Mouse (Mus musculus) splenic B cell, adult 2 months (primary cell): ENCODE data around the gene Dennd1b.
A peak's percentile ranks its signal among the peaks of the same experiment; 100 is the strongest.

Experiments
- DNase-seq: peaks from one replicate; pipeline ENCODE4 v3.0.0-alpha.2; 2011; ENCODE audit warnings: low read depth, low spot score
- H3K27me3 ChIP-seq: 2 replicates; pipeline ENCODE4 v1.6.1; 2012; ENCODE audit warnings: mild to moderate bottlenecking, low read length, moderate library complexity, mixed read lengths; ENCODE audit not compliant: control insufficient read depth, poor library complexity, insufficient read depth, severe bottlenecking
- H3K36me3 ChIP-seq: 2 replicates; pipeline ENCODE4 v1.6.1; 2012; ENCODE audit warnings: mild to moderate bottlenecking, low read length, moderate library complexity, mixed read lengths; ENCODE audit not compliant: control insufficient read depth, poor library complexity, insufficient read depth, severe bottlenecking

The Dennd1b gene

DNA sequence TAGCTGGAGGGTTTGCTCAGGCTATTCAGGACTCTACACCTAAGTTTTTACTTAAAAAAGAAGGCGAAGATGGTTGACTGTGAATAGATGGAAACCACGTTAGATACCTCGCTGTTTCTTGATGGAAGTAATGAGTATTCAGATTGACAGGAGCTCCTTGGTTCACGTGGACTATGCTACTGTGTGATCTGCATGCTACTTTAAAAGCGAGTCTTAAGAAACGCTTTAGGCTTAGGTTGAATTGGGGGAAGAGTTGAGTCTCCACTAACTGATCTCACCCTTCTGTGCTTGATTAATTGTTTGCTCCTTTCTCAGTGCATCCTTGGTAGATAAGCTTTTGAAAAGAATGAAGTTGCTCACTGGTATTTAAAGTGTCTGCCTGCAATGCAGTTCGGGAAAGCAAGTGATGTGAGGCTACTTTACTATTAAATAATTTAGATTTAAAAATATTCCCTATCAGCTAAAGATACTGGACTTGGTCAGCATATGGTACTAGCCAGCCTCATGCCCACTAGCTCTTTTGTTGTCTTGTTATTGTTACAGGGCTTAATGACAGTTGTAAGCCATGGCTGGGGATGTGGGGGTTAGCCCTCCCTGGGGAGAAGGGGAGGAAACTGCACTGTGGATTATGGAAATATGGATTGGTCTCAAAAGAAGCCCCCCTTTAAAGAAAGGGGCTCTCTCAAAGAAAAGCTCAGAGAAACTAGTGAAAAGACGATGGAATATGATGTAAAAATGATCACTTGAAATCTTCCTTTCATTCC lies 62.8 kb downstream of the Dennd1b start:
- DNase-seq, result no peak
- no peaks in the 10 kb centered on the region for H3K36me3 ChIP-seq
- H3K27me3 ChIP-seq, result no peaks in the 10 kb centered on the region

DNA sequence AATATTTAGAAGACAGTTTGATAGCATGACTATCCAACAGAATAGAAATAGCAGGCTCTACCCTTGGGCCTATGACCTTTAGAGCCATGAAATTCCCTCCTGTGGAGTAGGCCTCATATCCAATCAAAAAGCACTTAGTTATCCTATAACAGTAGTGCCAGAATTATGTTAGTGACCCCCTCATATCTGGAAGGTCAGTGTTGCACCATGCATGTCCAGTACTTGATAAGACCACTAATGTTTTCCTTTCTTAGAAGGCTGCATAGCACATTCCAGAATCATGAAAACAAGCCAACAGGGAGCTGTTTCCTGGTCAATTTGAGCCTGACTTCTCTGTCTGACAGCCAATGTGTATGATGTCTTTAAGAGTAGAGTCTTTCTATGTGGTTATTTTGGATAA lies 66.3 kb downstream of the Dennd1b start:
- H3K27me3 ChIP-seq, result no peaks in the 10 kb centered on the region
- H3K36me3 ChIP-seq, result no peaks in the 10 kb centered on the region
- no peak for DNase-seq

DNA sequence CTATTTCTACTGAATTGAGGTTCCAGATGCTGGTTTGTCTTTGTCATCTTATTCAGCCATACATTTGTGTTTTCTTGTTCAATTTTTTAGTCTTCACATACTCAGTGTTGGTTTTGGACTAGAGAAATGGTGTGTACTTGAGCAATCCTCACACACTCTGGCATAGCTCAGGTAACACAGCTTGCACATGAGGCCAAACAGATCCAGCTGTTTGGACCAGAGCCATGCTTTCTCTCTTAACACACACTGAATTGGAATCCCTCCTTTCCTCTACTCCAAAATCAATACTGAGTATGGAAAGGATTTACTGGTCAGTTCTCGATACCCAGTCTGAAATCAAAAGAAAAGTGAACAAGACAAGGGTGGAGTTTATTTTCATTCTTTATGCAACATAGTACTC lies 69.2 kb downstream of the Dennd1b start:
- DNase-seq, result no peak

GRCm38 (mm10) chr1:139035141-139035540 lies 71.9 kb downstream of the Dennd1b start:
- DNase-seq, result peak; percentile 59
- no peaks in the 10 kb centered on the region for H3K36me3 ChIP-seq
- H3K27me3 ChIP-seq, result no peaks in the 10 kb centered on the region

More for the DNA sequence above, 69.2 kb downstream of the Dennd1b start:
- Histone ChIP-seq H3K27me3 (no peaks in the 10 kb centered on the region), H3K36me3 (no peaks in the 10 kb centered on the region)

- peak; percentile 63 for DNase-seq
- H3K36me3 ChIP-seq, result no peaks in the 10 kb centered on the region
- no peaks in the 10 kb centered on the region for H3K27me3 ChIP-seq
Measured at GRCm38 (mm10) chr1:139036302-139036701, 73.1 kb downstream of the Dennd1b start.

DNA sequence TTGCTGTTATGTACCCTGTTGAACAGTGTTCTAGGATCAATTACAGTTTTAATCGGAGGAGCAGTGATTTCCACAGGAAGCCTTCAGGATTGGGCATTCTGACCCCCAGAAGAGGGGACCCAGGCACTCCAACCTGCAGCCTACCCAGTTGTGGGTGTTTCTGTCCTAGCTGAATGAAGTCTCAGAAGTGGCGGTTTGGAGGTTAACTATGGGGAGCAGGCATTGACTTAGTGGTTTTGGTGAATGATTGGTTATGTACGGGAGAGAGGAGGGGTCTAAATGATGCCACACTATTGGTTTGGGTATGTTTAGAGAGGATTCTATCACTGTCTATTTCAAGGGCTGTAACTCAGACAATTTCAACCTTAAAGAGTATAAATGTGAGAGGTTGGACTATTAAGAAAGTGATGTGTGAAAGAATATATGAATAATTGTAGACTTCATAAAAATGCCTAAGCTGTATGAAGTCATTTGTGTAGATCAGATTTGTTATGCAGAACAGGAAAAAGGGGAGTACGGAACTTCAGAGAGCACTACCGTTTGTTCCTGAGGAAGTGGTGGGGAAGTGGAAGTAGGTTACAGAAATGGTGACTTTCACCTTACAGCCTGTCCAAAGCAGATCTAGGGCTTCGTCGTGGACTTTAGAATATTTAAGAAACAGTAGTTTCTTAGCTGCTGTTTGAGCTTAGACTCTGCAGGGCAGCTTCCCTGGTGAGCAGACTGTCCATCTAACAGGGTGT lies 73.7 kb downstream of the Dennd1b start:
- DNase-seq, result peak; percentile 69
- no peaks in the 10 kb centered on the region for H3K27me3 ChIP-seq

GRCm38 (mm10) chr1:139038074-139038473 lies 74.8 kb downstream of the Dennd1b start:
- Histone ChIP-seq H3K36me3 (0 out of 2 replicates have a peak, but pooled peaks cover under 1% of the 10 kb centered on the region), H3K27me3 (no peaks in the 10 kb centered on the region)
- DNase-seq, result no peak

More for the DNA sequence above, 73.7 kb downstream of the Dennd1b start:
- no peaks in the 10 kb centered on the region for H3K36me3 ChIP-seq

- Histone ChIP-seq H3K36me3 (0 out of 2 replicates have a peak, but pooled peaks cover 2% of the 10 kb centered on the region), H3K27me3 (no peaks in the 10 kb centered on the region)
- DNase-seq, result no peak
Measured at GRCm38 (mm10) chr1:139038620-139039019, 75.4 kb downstream of the Dennd1b start.

DNA sequence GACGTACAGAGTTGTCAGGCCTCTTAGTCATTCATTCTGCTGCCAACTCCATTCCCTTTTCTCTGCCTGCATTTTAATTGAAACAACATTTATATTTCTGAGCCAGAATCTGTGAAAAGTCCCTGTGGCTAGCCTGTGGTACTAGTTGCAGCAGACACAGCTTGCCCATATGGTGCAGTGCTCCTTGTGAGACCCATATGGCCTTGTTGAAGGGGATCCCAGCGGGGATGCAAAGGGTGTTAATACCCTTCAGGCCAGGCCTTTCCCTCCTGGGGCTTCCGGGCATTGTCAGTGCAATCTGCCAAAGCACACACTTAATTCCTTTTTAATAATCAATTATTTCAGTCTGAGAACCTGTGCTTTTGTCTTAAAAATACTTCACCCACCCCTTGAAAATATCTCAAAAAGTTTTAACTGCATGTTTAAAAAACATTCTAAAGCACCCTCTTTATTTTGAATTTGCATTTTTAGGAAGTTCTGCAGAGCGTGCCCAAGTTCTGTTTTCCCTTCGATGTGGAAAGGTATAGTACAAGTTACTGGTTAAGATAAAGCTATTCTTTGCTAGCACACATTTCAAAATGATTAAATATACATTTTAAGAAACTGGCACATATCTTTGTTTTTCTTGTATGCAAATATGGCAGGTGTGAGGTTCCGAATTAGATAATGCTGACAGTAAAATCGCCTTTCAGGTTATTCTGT lies 76.4 kb downstream of the Dennd1b start:
- Histone ChIP-seq H3K27me3 (no peaks in the 10 kb centered on the region), H3K36me3 (0 out of 2 replicates have a peak, but pooled peaks cover 2% of the 10 kb centered on the region)
- peak; percentile 64 for DNase-seq

DNA sequence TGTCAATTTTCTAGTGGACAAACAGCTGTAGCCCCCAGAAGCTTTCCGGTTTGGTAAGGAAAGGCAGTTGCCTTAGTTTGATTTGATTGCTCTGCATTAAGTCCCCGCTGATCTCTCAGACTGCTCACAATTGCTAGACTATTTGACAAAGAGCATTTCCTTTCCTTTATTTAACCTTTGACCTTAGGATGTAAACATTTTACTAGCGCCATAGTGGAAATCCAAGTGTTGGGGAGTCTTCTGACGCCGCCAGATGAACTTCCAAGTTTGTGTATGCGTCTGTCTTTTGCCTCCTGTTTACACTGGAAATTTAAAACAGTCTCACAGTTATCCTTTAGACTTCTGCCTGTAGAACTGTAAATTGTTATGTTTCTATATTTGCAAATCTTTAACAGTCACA lies 85.8 kb downstream of the Dennd1b start:
- H3K36me3 ChIP-seq, result no peaks in the 10 kb centered on the region
- DNase-seq, result no peak
- no peaks in the 10 kb centered on the region for H3K27me3 ChIP-seq

- DNase-seq, result no peak
Measured at GRCm38 (mm10) chr1:139049881-139050472, 86.7 kb downstream of the Dennd1b start.

GRCm38 (mm10) chr1:139053003-139053402 lies 89.8 kb downstream of the Dennd1b start:
- no peaks in the 10 kb centered on the region for H3K36me3 ChIP-seq

More at GRCm38 (mm10) chr1:139049881-139050472, 86.7 kb downstream of the Dennd1b start:
- H3K27me3 ChIP-seq, result no peaks in the 10 kb centered on the region
- H3K36me3 ChIP-seq, result no peaks in the 10 kb centered on the region

DNA sequence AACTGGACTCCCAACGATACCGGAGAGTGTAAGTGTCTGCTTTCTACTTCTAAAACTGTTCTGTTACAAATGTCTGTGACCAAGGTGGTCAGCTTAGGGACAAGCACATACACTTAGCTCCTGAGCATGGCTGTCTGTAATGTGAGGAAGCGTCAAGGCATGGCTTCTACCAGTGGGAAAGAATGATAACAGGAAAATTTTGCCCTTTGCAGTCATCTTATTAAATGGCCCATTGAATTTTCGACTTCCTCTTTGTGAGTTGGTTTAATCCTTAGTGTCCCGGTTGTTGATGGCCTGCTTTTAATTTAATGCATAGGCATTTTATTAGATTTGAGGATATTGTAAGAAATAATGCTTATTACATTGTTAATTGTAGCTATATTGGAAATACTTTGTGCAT lies 97.1 kb downstream of the Dennd1b start:
- peaks cover 5% of the 10 kb centered on the region for H3K36me3 ChIP-seq
- no peaks in the 10 kb centered on the region for H3K27me3 ChIP-seq
- no peak for DNase-seq

More at GRCm38 (mm10) chr1:139053003-139053402, 89.8 kb downstream of the Dennd1b start:
- no peak for DNase-seq
- no peaks in the 10 kb centered on the region for H3K27me3 ChIP-seq

DNA sequence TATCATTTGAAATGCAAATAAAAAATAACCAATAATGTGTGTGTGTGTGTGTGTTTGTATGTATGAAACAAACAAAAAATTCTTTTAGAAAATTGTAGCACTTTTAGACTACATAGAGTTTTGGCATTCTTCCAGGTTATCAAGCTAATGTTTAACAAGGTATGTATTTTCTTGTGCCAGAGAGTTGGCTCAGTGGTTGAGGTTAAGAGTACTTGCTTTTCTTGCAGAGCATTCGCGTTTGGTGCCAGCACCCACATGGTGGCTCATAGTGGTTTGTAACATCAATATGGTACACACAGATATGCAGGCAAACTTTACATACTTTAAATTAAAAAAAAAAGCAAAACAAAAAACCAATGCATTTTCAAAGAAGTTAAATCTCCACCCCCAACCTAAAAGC lies 101.5 kb downstream of the Dennd1b start:
- Histone ChIP-seq H3K36me3 (peaks cover 6% of the 10 kb centered on the region), H3K27me3 (no peaks in the 10 kb centered on the region)
- DNase-seq, result no peak
